Mouse (Mus musculus): Measurements from ENCODE around the gene C1qtnf12. TPM values are rescaled to one million over a fixed set of nuclear protein-coding genes. Genes with fewer than 3 reads are reported as not detected.

C1qtnf12 gene
- polyA plus RNA-seq, 1 experiment from 2014 or later: 28.9 TPM

GRCm38 (mm10) chr4:155964396-155964795 is 2.3 kb downstream of the C1qtnf12 start:
- ATAC-seq (replicated peaks; ENCODE audit: extremely low read depth, insufficient read depth, low FRiP score): no peak
- no peak overlapping the region for H3K4me3 ChIP-seq (ENCODE audit: low read length)
- no peaks in the 10 kb centered on the region for H3K9me3 ChIP-seq (replicated peaks; ENCODE audit: control insufficient read depth, low read length)
- H3K36me3 ChIP-seq (ENCODE audit: control insufficient read depth, insufficient read depth): peaks cover 7% of the 10 kb centered on the region
- 90% methylated on average over 11 of the region's 11 CpGs for WGBS
- H3K27ac ChIP-seq (ENCODE audit: low read length): no peak overlapping the region
- H3K27me3 ChIP-seq (ENCODE audit: control insufficient read depth, insufficient read depth, low read length): no peaks in the 10 kb centered on the region
- H3K4me1 ChIP-seq (ENCODE audit: control insufficient read depth, insufficient read depth, low read length): peaks cover 12% of the 10 kb centered on the region
- H3K9ac ChIP-seq (ENCODE audit: low read length): no peak overlapping the region
- no peak overlapping the region for H3K4me2 ChIP-seq (ENCODE audit: low read depth, low read length)

- Histone ChIP-seq H3K4me1 (ENCODE audit: control insufficient read depth, insufficient read depth, low read length) (no peaks in the 10 kb centered on the region), H3K36me3 (ENCODE audit: control insufficient read depth, insufficient read depth) (peaks cover 7% of the 10 kb centered on the region), H3K9ac (ENCODE audit: low read length) (no peak overlapping the region), H3K4me2 (ENCODE audit: low read depth, low read length) (no peak overlapping the region), H3K9me3 (replicated peaks; ENCODE audit: control insufficient read depth, low read length) (no peaks in the 10 kb centered on the region), H3K4me3 (ENCODE audit: low read length) (no peak overlapping the region), H3K27ac (ENCODE audit: low read length) (no peak overlapping the region), H3K27me3 (ENCODE audit: control insufficient read depth, insufficient read depth, low read length) (no peaks in the 10 kb centered on the region)
- WGBS: 63% methylated on average over 13 of the region's 13 CpGs
- no peak for ATAC-seq (replicated peaks; ENCODE audit: extremely low read depth, insufficient read depth, low FRiP score)
These were observed 7.0 kb downstream of the C1qtnf12 start for GRCm38 (mm10) chr4:155969043-155969653.

DNA sequence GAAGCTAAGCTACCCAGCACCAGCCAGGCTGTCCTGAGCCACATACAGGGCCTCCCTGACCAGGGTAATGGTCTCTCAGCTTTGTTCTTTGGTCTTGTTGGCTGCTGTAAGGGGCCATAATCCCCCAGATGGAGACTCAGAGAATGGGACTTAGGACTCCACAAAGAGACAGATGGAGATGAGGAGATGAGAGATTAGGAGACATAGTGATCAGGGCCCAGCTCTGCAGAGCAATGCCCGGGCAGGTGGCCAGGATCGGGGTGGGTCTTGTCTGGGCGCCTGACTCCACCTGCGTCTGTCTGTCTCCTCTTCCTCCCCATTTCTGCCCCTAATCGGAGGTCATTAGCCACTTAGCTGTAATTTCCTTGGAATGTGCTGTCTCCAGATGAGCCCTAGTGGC is 8.2 kb downstream of the C1qtnf12 start:
- 81% methylated on average over 5 of the region's 5 CpGs for WGBS
- no peak overlapping the region for H3K9ac ChIP-seq (ENCODE audit: low read length)
- H3K4me3 ChIP-seq (ENCODE audit: low read length): no peak overlapping the region
- H3K27me3 ChIP-seq (ENCODE audit: control insufficient read depth, insufficient read depth, low read length): no peaks in the 10 kb centered on the region
- ATAC-seq (replicated peaks; ENCODE audit: extremely low read depth, insufficient read depth, low FRiP score): no peak
- H3K4me2 ChIP-seq (ENCODE audit: low read depth, low read length): no peak overlapping the region
- H3K4me1 ChIP-seq (ENCODE audit: control insufficient read depth, insufficient read depth, low read length): no peaks in the 10 kb centered on the region
- peaks cover 3% of the 10 kb centered on the region for H3K36me3 ChIP-seq (ENCODE audit: control insufficient read depth, insufficient read depth)
- H3K27ac ChIP-seq (ENCODE audit: low read length): no peak overlapping the region
- no peaks in the 10 kb centered on the region for H3K9me3 ChIP-seq (replicated peaks; ENCODE audit: control insufficient read depth, low read length)

GRCm38 (mm10) chr4:155972651-155973050 is 10.5 kb downstream of the C1qtnf12 start:
- no peaks in the 10 kb centered on the region for H3K9me3 ChIP-seq (replicated peaks; ENCODE audit: control insufficient read depth, low read length)
- no peaks in the 10 kb centered on the region for H3K27me3 ChIP-seq (ENCODE audit: control insufficient read depth, insufficient read depth, low read length)
- no peak for ATAC-seq (replicated peaks; ENCODE audit: extremely low read depth, insufficient read depth, low FRiP score)
- no peak overlapping the region for H3K4me3 ChIP-seq (ENCODE audit: low read length)
- H3K27ac ChIP-seq (ENCODE audit: low read length): no peak overlapping the region
- no peaks in the 10 kb centered on the region for H3K4me1 ChIP-seq (ENCODE audit: control insufficient read depth, insufficient read depth, low read length)
- 61% methylated on average over 6 of the region's 6 CpGs for WGBS
- no peak overlapping the region for H3K9ac ChIP-seq (ENCODE audit: low read length)
- H3K36me3 ChIP-seq (ENCODE audit: control insufficient read depth, insufficient read depth): no peaks in the 10 kb centered on the region
- H3K4me2 ChIP-seq (ENCODE audit: low read depth, low read length): no peak overlapping the region

- H3K9ac ChIP-seq (ENCODE audit: low read length): no peak overlapping the region
- no peak overlapping the region for H3K4me3 ChIP-seq (ENCODE audit: low read length)
- no peaks in the 10 kb centered on the region for H3K36me3 ChIP-seq (ENCODE audit: control insufficient read depth, insufficient read depth)
- H3K4me1 ChIP-seq (ENCODE audit: control insufficient read depth, insufficient read depth, low read length): no peaks in the 10 kb centered on the region
- no peak for ATAC-seq (replicated peaks; ENCODE audit: extremely low read depth, insufficient read depth, low FRiP score)
- no peak overlapping the region for H3K4me2 ChIP-seq (ENCODE audit: low read depth, low read length)
- no peak overlapping the region for H3K27ac ChIP-seq (ENCODE audit: low read length)
- H3K9me3 ChIP-seq (replicated peaks; ENCODE audit: control insufficient read depth, low read length): no peaks in the 10 kb centered on the region
- H3K27me3 ChIP-seq (ENCODE audit: control insufficient read depth, insufficient read depth, low read length): no peaks in the 10 kb centered on the region
- WGBS: 84% methylated on average over 2 of the region's 2 CpGs
These were observed 11.1 kb downstream of the C1qtnf12 start for GRCm38 (mm10) chr4:155973239-155973638.

DNA sequence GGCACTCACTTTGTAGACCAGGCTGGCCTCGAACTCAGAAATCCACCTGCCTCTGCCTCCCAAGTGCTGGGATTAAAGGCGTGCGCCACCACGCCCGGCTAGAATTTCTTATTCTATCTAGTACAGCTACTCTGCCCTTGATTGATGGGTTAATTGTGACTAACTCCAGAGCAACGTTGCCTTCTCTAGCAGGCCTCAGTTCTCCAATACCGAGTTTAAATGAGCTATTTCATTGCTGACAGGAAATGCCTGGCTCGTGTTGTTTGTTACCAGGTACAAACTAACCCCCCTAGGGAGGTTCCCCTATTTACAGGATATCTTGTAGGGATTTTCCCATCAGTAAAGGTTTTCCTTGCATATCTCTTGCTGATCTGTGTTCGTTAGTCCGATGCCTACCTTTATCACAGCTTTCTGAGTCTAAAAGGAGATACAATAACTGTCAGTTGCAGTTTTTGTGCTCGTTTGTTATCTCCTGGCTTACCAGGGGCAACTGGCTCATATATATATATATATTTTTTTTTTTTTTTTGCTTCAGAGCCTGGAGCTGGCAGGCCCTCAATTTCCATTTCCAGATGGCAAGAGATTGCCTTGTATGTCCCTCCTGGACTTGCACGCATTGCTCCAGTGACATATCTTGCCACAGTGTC is 19.4 kb downstream of the C1qtnf12 start:
- WGBS: 65% methylated on average over 11 of the region's 12 CpGs
- H3K27me3 ChIP-seq (ENCODE audit: control insufficient read depth, insufficient read depth, low read length): peaks cover 2% of the 10 kb centered on the region; the same call in 1 of the 2 replicates
- no peaks in the 10 kb centered on the region for H3K4me1 ChIP-seq (ENCODE audit: control insufficient read depth, insufficient read depth, low read length)
- no peaks in the 10 kb centered on the region for H3K36me3 ChIP-seq (ENCODE audit: control insufficient read depth, insufficient read depth)
- no peak overlapping the region for H3K4me3 ChIP-seq (ENCODE audit: low read length)
- no peak overlapping the region for H3K9ac ChIP-seq (ENCODE audit: low read length)
- H3K27ac ChIP-seq (ENCODE audit: low read length): no peak overlapping the region
- H3K4me2 ChIP-seq (ENCODE audit: low read depth, low read length): no peak overlapping the region
- no peak for ATAC-seq (replicated peaks; ENCODE audit: extremely low read depth, insufficient read depth, low FRiP score)
- H3K9me3 ChIP-seq (replicated peaks; ENCODE audit: control insufficient read depth, low read length): no peaks in the 10 kb centered on the region

GRCm38 (mm10) chr4:155983788-155984187 is 21.7 kb downstream of the C1qtnf12 start:
- H3K27me3 ChIP-seq (ENCODE audit: control insufficient read depth, insufficient read depth, low read length): peaks cover 2% of the 10 kb centered on the region; the same call in 1 of the 2 replicates
- no peak overlapping the region for H3K4me2 ChIP-seq (ENCODE audit: low read depth, low read length)
- no peak overlapping the region for H3K4me3 ChIP-seq (ENCODE audit: low read length)
- H3K9ac ChIP-seq (ENCODE audit: low read length): no peak overlapping the region
- H3K9me3 ChIP-seq (replicated peaks; ENCODE audit: control insufficient read depth, low read length): no peaks in the 10 kb centered on the region
- no peak overlapping the region for H3K27ac ChIP-seq (ENCODE audit: low read length)
- H3K4me1 ChIP-seq (ENCODE audit: control insufficient read depth, insufficient read depth, low read length): no peaks in the 10 kb centered on the region
- WGBS: 21% methylated on average over 2 of the region's 2 CpGs
- ATAC-seq (replicated peaks; ENCODE audit: extremely low read depth, insufficient read depth, low FRiP score): no peak
- no peaks in the 10 kb centered on the region for H3K36me3 ChIP-seq (ENCODE audit: control insufficient read depth, insufficient read depth)

GRCm38 (mm10) chr4:155991211-155991907 is 29.2 kb downstream of the C1qtnf12 start:
- H3K4me3 ChIP-seq (ENCODE audit: low read length): peak overlapping the region; percentile 72
- H3K4me1 ChIP-seq (ENCODE audit: control insufficient read depth, insufficient read depth, low read length): peaks cover 22% of the 10 kb centered on the region
- no peaks in the 10 kb centered on the region for H3K27me3 ChIP-seq (ENCODE audit: control insufficient read depth, insufficient read depth, low read length)
- peak overlapping the region; percentile 95; the same call in 1 of the 2 replicates for H3K27ac ChIP-seq (ENCODE audit: low read length)
- peak overlapping the region; percentile 98 for H3K4me2 ChIP-seq (ENCODE audit: low read depth, low read length)
- ATAC-seq (replicated peaks; ENCODE audit: extremely low read depth, insufficient read depth, low FRiP score): no peak
- WGBS: 84% methylated on average over 22 of the region's 22 CpGs
- peak overlapping the region; percentile 85 for H3K9ac ChIP-seq (ENCODE audit: low read length)
- no peaks in the 10 kb centered on the region for H3K9me3 ChIP-seq (replicated peaks; ENCODE audit: control insufficient read depth, low read length)
- H3K36me3 ChIP-seq (ENCODE audit: control insufficient read depth, insufficient read depth): 0 out of 2 replicates have a peak, but pooled peaks cover 2% of the 10 kb centered on the region

DNA sequence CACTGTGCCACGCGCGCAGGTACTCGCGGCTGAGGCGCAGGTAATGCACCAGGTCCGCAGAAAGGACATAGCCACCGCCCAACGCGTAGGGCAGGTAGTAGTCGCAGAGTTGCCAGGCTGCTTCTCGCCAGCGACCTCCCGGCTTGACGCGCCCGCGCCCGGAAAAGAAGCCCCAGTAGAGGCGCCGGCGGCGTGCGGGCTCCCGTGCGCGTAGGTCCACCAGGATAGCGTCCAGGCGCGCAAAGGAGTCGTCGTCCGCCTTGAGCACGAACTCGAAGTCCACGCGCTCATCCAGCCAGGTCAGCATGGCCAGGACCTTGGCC is 29.8 kb downstream of the C1qtnf12 start:
- peak overlapping the region; percentile 98 for H3K4me2 ChIP-seq (ENCODE audit: low read depth, low read length)
- peak overlapping the region; percentile 85 for H3K9ac ChIP-seq (ENCODE audit: low read length)
- no peaks in the 10 kb centered on the region for H3K9me3 ChIP-seq (replicated peaks; ENCODE audit: control insufficient read depth, low read length)
- peak overlapping the region; percentile 72 for H3K4me3 ChIP-seq (ENCODE audit: low read length)
- H3K27me3 ChIP-seq (ENCODE audit: control insufficient read depth, insufficient read depth, low read length): no peaks in the 10 kb centered on the region
- H3K4me1 ChIP-seq (ENCODE audit: control insufficient read depth, insufficient read depth, low read length): peaks cover 22% of the 10 kb centered on the region
- WGBS: 23% methylated on average over 37 of the region's 37 CpGs
- ATAC-seq (replicated peaks; ENCODE audit: extremely low read depth, insufficient read depth, low FRiP score): no peak
- peak overlapping the region; percentile 95 for H3K27ac ChIP-seq (ENCODE audit: low read length)
- H3K36me3 ChIP-seq (ENCODE audit: control insufficient read depth, insufficient read depth): 0 out of 2 replicates have a peak, but pooled peaks cover 5% of the 10 kb centered on the region

All from heart, embryonic 16.5 days (tissue).